Mouse (Mus musculus) kidney, embryonic 16.5 days (tissue): ENCODE data around the gene Yeats4. TPM values are rescaled to one million over a fixed set of nuclear protein-coding genes. Genes with fewer than 3 reads are reported as not detected.

Source experiments
- ATAC-seq: fragments of 200-750 bp; cut with Nextera tagmentation; 2 replicates; pipeline ENCODE4 v1.8.0; 2017; ENCODE audit warnings: moderate TSS enrichment; ENCODE audit not compliant: low FRiP score, low TSS enrichment
- H3K27ac ChIP-seq: fragments of 300-500 bp; sonication (generic); 2 replicates; pipeline ENCODE4 v1.5.1; 2014; ENCODE audit warnings: low read length
- H3K27me3 ChIP-seq: fragments of 300-500 bp; sonication (generic); 2 replicates; pipeline ENCODE4 v1.6.1; 2014; ENCODE audit warnings: low read length, control low read depth, mixed read lengths; ENCODE audit not compliant: insufficient read depth
- H3K36me3 ChIP-seq: fragments of 300-500 bp; sonication (generic); 2 replicates; pipeline ENCODE4 v1.6.1; 2014; ENCODE audit warnings: low read length, control low read depth, mixed read lengths; ENCODE audit not compliant: insufficient read depth
- H3K4me1 ChIP-seq: fragments of 300-500 bp; sonication (generic); 2 replicates; pipeline ENCODE4 v1.6.1; 2014; ENCODE audit warnings: low read length, control low read depth, mixed read lengths; ENCODE audit not compliant: insufficient read depth
- H3K4me2 ChIP-seq: fragments of 300-500 bp; sonication (generic); replicated peaks from 2 replicates; pipeline ENCODE4 v1.6.1; 2014; ENCODE audit warnings: low read depth, low read length
- H3K4me3 ChIP-seq: fragments of 300-500 bp; sonication (generic); 2 replicates; pipeline ENCODE4 v1.5.1; 2014; ENCODE audit warnings: mild to moderate bottlenecking, low read length
- H3K9ac ChIP-seq: fragments of 300-500 bp; sonication (generic); replicated peaks from 2 replicates; pipeline ENCODE4 v1.6.1; 2014; ENCODE audit warnings: low read length
- H3K9me3 ChIP-seq: fragments of 300-500 bp; sonication (generic); 2 replicates; pipeline ENCODE4 v1.6.1; 2016; ENCODE audit warnings: low read length, control low read depth
- WGBS: fragments of 180-500 bp; shearing (Covaris S2); extraction: QIAGEN DNeasy Blood & Tissue Kit; methylation state at CpG from one replicate; pipeline ENCODE4 v1.1.7; 2014; 5-methylcytosine and 5-hydroxymethylcytosine counted together
- polyA plus RNA-seq: library from polyadenylated mRNA; unstranded; fragments of >200 nt; fragmentation: Nextera tagmentation; extraction: Ambion mirVana; gene quantifications from 2 replicates; pipeline ENCODE4 v1.2.1, GENCODE M21; 2015

Yeats4 gene
- polyA plus RNA-seq, 1 experiment from 2014 or later = 70.7 TPM

GRCm38 (mm10) chr10:117174645-117175044 lies 49.7 kb downstream of the Yeats4 start:
- ATAC-seq = no peak
- no peaks in the 10 kb centered on the region for H3K4me1 ChIP-seq
- H3K4me2 ChIP-seq = no peak overlapping the region

DNA sequence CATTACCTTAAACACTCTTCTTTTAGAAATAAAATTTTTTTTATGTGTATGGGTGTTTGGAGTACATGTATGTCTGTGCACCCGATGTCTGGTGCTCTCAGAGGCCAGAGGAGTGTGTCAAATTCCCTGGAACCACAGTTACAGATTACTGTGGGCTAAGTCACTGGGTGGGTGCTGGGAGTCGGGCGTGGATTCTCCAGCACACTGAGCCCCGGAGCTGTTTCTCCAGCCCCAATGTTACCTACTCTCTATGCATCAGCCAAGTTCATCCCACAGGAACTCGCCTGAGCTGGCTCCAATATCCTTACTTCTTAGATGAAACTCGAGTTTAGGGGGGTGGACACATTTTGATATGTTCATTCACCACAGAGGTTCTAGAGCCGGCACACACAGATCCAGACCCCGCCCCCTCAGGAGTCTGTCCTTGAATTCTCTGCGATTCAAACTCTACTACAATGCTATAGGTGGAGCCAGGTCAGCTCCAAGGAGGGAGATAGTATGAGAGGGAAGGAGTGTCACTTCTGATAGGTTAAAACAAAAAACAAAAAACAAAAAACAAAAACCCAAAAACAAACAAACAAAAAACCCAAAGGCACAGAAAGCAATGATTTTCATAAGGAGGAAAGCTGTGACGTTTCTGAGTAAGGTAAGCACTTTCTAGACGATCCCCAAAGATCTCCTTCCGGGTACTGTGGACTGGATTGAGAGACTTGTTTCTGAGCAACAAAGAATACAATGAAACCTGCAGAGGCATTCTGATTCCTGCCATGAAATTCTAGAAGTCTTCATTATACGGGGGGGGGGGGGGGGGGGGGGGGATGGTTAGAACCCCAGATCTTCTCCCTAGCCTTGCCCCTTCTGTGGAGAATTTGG lies 50.5 kb downstream of the Yeats4 start:
- no peak overlapping the region for H3K27ac ChIP-seq
- no peak for ATAC-seq
- no peaks in the 10 kb centered on the region for H3K27me3 ChIP-seq
- no peak overlapping the region for H3K9ac ChIP-seq
- no peaks in the 10 kb centered on the region for H3K4me1 ChIP-seq
- H3K4me3 ChIP-seq = no peak overlapping the region
- H3K9me3 ChIP-seq = no peaks in the 10 kb centered on the region
- H3K36me3 ChIP-seq = no peaks in the 10 kb centered on the region
- WGBS = 49% methylated on average over 13 of the region's 13 CpGs
- peak overlapping the region; percentile 6; the same call in 1 of the 2 replicates for H3K4me2 ChIP-seq

More at GRCm38 (mm10) chr10:117174645-117175044, 49.7 kb downstream of the Yeats4 start:
- no peak overlapping the region for H3K9ac ChIP-seq
- 67% methylated on average over 12 of the region's 12 CpGs for WGBS
- H3K27ac ChIP-seq = no peak overlapping the region
- H3K9me3 ChIP-seq = no peaks in the 10 kb centered on the region
- no peaks in the 10 kb centered on the region for H3K36me3 ChIP-seq
- no peak overlapping the region for H3K4me3 ChIP-seq
- H3K27me3 ChIP-seq = no peaks in the 10 kb centered on the region

DNA sequence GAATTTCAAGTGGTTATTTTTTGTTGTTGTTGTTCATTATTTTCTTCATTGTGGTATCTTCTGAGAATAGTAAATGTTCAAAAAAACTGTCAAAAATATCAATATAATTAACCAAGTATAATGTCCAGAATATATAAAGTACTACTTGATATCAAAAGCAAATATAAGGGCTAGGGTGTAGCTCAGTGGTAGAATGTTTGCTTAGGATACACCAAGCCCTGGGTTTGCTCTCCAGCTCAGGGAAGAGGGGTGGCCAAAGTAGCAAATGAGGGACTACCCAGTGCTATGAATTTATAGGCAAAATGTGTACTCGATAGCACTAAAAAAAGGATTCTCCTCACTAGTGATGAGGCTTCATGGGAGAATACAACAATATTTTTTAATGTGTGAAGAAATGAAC lies 51.2 kb downstream of the Yeats4 start:
- Histone ChIP-seq H3K27me3 (no peaks in the 10 kb centered on the region), H3K9ac (no peak overlapping the region), H3K9me3 (no peaks in the 10 kb centered on the region), H3K27ac (no peak overlapping the region), H3K4me2 (no peak overlapping the region), H3K4me1 (no peaks in the 10 kb centered on the region), H3K36me3 (no peaks in the 10 kb centered on the region), H3K4me3 (no peak overlapping the region)
- no peak for ATAC-seq
- WGBS = 93% methylated on average over 1 of the region's 1 CpGs

- Histone ChIP-seq H3K36me3 (no peaks in the 10 kb centered on the region), H3K4me3 (no peak overlapping the region), H3K27ac (no peak overlapping the region), H3K27me3 (no peaks in the 10 kb centered on the region), H3K9me3 (no peaks in the 10 kb centered on the region), H3K9ac (no peak overlapping the region), H3K4me1 (no peaks in the 10 kb centered on the region), H3K4me2 (no peak overlapping the region)
- WGBS = 57% methylated on average over 3 of the region's 3 CpGs
- ATAC-seq = no peak
Observed at GRCm38 (mm10) chr10:117172069-117172468, 52.2 kb downstream of the Yeats4 start.

GRCm38 (mm10) chr10:117166785-117167425 lies 57.4 kb downstream of the Yeats4 start:
- Histone ChIP-seq H3K36me3 (no peaks in the 10 kb centered on the region), H3K4me3 (no peak overlapping the region), H3K4me2 (no peak overlapping the region), H3K9ac (no peak overlapping the region), H3K27ac (no peak overlapping the region), H3K9me3 (no peaks in the 10 kb centered on the region), H3K4me1 (no peaks in the 10 kb centered on the region), H3K27me3 (no peaks in the 10 kb centered on the region)
- no peak for ATAC-seq
- WGBS = 73% methylated on average over 11 of the region's 11 CpGs

Other genes starting within 250 kb of the Yeats4 start
- 0.18 and 0.32 TPM in 2 replicates for gene Best3, start 238.2 kb downstream of the Yeats4 start, polyA plus RNA-seq
- not detected in 2 replicates for gene Lrrc10, start 179.2 kb downstream of the Yeats4 start, polyA plus RNA-seq
- gene Cct2, start 160.7 kb downstream of the Yeats4 start, polyA plus RNA-seq = 266 and 271 TPM in 2 replicates
- 18.0 and 19.7 TPM in 2 replicates for gene Frs2, start 76.0 kb downstream of the Yeats4 start, polyA plus RNA-seq
- not detected in 2 replicates for gene 9530003J23Rik, start 14.2 kb upstream of the Yeats4 start, polyA plus RNA-seq
- gene Lyz2, start 57.8 kb upstream of the Yeats4 start, polyA plus RNA-seq = 54.1 and 65.5 TPM in 2 replicates
- not detected in 2 replicates for gene Lyz1, start 68.4 kb upstream of the Yeats4 start, polyA plus RNA-seq
- gene Cpsf6, start 155.5 kb upstream of the Yeats4 start, polyA plus RNA-seq = 151 and 171 TPM in 2 replicates